ENCODE assay signal across 12 mouse cellular contexts in genomic region chr7:80200588-80200945, GRCm38 (mm10). TPM values are rescaled to one million over a fixed set of nuclear protein-coding genes. Genes with fewer than 3 reads are reported as not detected.
DNase-seq lines count a peak whose midpoint lies in the region; ATAC-seq and TF ChIP-seq lines count a peak whose summit lies in the region.
"Had no signal": no experiment of that assay in that cellular context is flagged by ENCODE, and none has a peak within 500 bp of the region (broad histone marks: within the 10 kb centered on the region; RNA-seq: fewer than 3 reads in every experiment).

No protein-coding gene starts in this region.

- H3K36me3 ChIP-seq in forebrain, embryonic 15.5 days: no peaks in the 10 kb centered on the region
- 0 out of 2 replicates have a peak, but pooled peaks cover 3% of the 10 kb centered on the region for H3K36me3 ChIP-seq in forebrain, embryonic 12.5 days (replicated peaks)
- peaks cover 4% of the 10 kb centered on the region for H3K36me3 ChIP-seq in spleen, adult 2 months (ENCODE audit: control insufficient read depth, insufficient read depth, low read length)
- peaks cover 22% of the 10 kb centered on the region; the same call in 1 of the 2 replicates for H3K36me3 ChIP-seq in midbrain, embryonic 10.5 days
- no peaks in the 10 kb centered on the region for H3K36me3 ChIP-seq in stomach, postnatal 0 days (ENCODE audit: control insufficient read depth, insufficient read depth, low read length)

- ATAC-seq in forebrain, embryonic 15.5 days (replicated peaks): no peak
- ATAC-seq in forebrain, embryonic 12.5 days (ENCODE audit: low FRiP score): no peak
- ATAC-seq in stomach, postnatal 0 days (ENCODE audit: low FRiP score, low TSS enrichment): no peak

- H3K4me3 ChIP-seq in forebrain, embryonic 15.5 days: no peak overlapping the region
- no peak overlapping the region for H3K4me3 ChIP-seq in forebrain, embryonic 12.5 days (replicated peaks)
- H3K4me3 ChIP-seq in spleen, adult 2 months (ENCODE audit: extremely low read depth, insufficient read depth, insufficient read length): peak overlapping the region; percentile 91
- peak overlapping the region; percentile 21; the same call in 1 of the 2 replicates for H3K4me3 ChIP-seq in midbrain, embryonic 10.5 days
- H3K4me3 ChIP-seq in stomach, postnatal 0 days (ENCODE audit: low read depth, low read length): no peak overlapping the region

- H3K4me1 ChIP-seq in forebrain, embryonic 15.5 days: peaks cover 72% of the 10 kb centered on the region
- H3K4me1 ChIP-seq in forebrain, embryonic 12.5 days: peaks cover 72% of the 10 kb centered on the region
- H3K4me1 ChIP-seq in spleen, adult 2 months (ENCODE audit: control insufficient read depth, insufficient read depth, insufficient read length): peaks cover 57% of the 10 kb centered on the region
- H3K4me1 ChIP-seq in midbrain, embryonic 10.5 days: peaks cover 84% of the 10 kb centered on the region
- peaks cover 8% of the 10 kb centered on the region for H3K4me1 ChIP-seq in stomach, postnatal 0 days (replicated peaks; ENCODE audit: control insufficient read depth, insufficient read depth)

- TF ChIP-seq CTCF in spleen, adult 2 months (IDR thresholded peaks at IDR 0.05; ENCODE audit: extremely low read depth, insufficient read depth, insufficient read length, insufficient replicate concordance): no peak
- peak; percentile 37 for TF ChIP-seq CTCF in stomach, postnatal 0 days (IDR thresholded peaks at IDR 0.05; ENCODE audit: low read depth)

- 87% methylated on average over 6 of the region's 6 CpGs for WGBS in forebrain, embryonic 15.5 days
- WGBS in forebrain, embryonic 12.5 days: 89% methylated on average over 6 of the region's 6 CpGs
- 70% methylated on average over 6 of the region's 6 CpGs for WGBS in spleen, adult 2 months
- 92% methylated on average over 6 of the region's 6 CpGs for WGBS in midbrain, embryonic 10.5 days
- WGBS in stomach, postnatal 0 days: 80% methylated on average over 6 of the region's 6 CpGs

- no peak for TF ChIP-seq EP300 in stomach, postnatal 0 days (optimal IDR thresholded peaks at IDR 0.05)

- no peaks in the 10 kb centered on the region for H3K9me3 ChIP-seq in forebrain, embryonic 15.5 days
- no peaks in the 10 kb centered on the region for H3K9me3 ChIP-seq in forebrain, embryonic 12.5 days
- H3K9me3 ChIP-seq in midbrain, embryonic 10.5 days (replicated peaks): no peaks in the 10 kb centered on the region
- H3K9me3 ChIP-seq in stomach, postnatal 0 days (ENCODE audit: control insufficient read depth, low read length): no peaks in the 10 kb centered on the region

- H3K27ac ChIP-seq in forebrain, embryonic 15.5 days (replicated peaks): no peak overlapping the region
- no peak overlapping the region for H3K27ac ChIP-seq in forebrain, embryonic 12.5 days
- peak overlapping the region; percentile 96 for H3K27ac ChIP-seq in spleen, adult 2 months (ENCODE audit: insufficient read depth, low read length)
- no peak overlapping the region for H3K27ac ChIP-seq in midbrain, embryonic 10.5 days (replicated peaks)
- 0 out of 2 replicates have a peak overlapping the region, but pooled peaks have one; percentile 46 for H3K27ac ChIP-seq in stomach, postnatal 0 days (replicated peaks)

- intact Hi-C loops in left cerebral cortex, postnatal 36 days (cut with DNase I): no loop called here
- intact Hi-C loops in left cerebral cortex, postnatal 14 days (cut with DNase I): no loop called here

- DNase-seq in spleen, adult 2 months (ENCODE audit: low read depth in 1 of 2, low spot score in 2 of 2): no peak
- DNase-seq in spleen, postnatal 36 days (ENCODE audit: low spot score in 2 of 2): no peak
- no peak for DNase-seq in midbrain, embryonic 10.5 days (ENCODE audit: low spot score)
- no peak for DNase-seq in stomach, postnatal 0 days (ENCODE audit: low spot score)
- DNase-seq in left cerebral cortex, postnatal 36 days (ENCODE audit: low spot score in 2 of 2): no peak
- DNase-seq in left cerebral cortex, postnatal 14 days (ENCODE audit: low spot score in 2 of 2): no peak
- DNase-seq: cerebellum, adult 9-10 months; kidney, postnatal 10 days; right cerebral cortex, postnatal 14 days had no signal

- TF ChIP-seq POLR2A in spleen, adult 2 months (IDR thresholded peaks at IDR 0.05; ENCODE audit: low read depth, low read length): no peak

- 0 out of 2 replicates have a peak overlapping the region, but pooled peaks have one; percentile 86 for H3K4me2 ChIP-seq in forebrain, embryonic 15.5 days (replicated peaks)
- no peak overlapping the region for H3K4me2 ChIP-seq in forebrain, embryonic 12.5 days
- H3K4me2 ChIP-seq in stomach, postnatal 0 days (replicated peaks; ENCODE audit: low read depth): peak overlapping the region; percentile 88; the same call in 1 of the 2 replicates
- H3K4me2 ChIP-seq: heart, embryonic 11.5 days had no signal

- no peak overlapping the region for H3K9ac ChIP-seq in forebrain, embryonic 15.5 days (replicated peaks)
- no peak overlapping the region for H3K9ac ChIP-seq in forebrain, embryonic 12.5 days
- no peak overlapping the region for H3K9ac ChIP-seq in stomach, postnatal 0 days (ENCODE audit: low read length)

- no peaks in the 10 kb centered on the region for H3K27me3 ChIP-seq in forebrain, embryonic 15.5 days
- no peaks in the 10 kb centered on the region for H3K27me3 ChIP-seq in forebrain, embryonic 12.5 days
- no peaks in the 10 kb centered on the region for H3K27me3 ChIP-seq in spleen, adult 2 months (ENCODE audit: control insufficient read depth, insufficient read depth, low read length)
- no peaks in the 10 kb centered on the region for H3K27me3 ChIP-seq in midbrain, embryonic 10.5 days (ENCODE audit: low read depth, poor library complexity, severe bottlenecking)
- H3K27me3 ChIP-seq in stomach, postnatal 0 days (ENCODE audit: control insufficient read depth, insufficient read depth, low read length): no peaks in the 10 kb centered on the region

RNA-seq across cellular contexts. Expression of gene Sema4b, which starts 13.9 kb away (rescaled TPM):
- polyA plus RNA-seq in forebrain, embryonic 15.5 days (2015; fragmentation: Nextera tagmentation; extraction: Ambion mirVana): 22.7 and 24.7 TPM in 2 replicates
- 16.7 and 19.4 TPM in 2 replicates for polyA plus RNA-seq in forebrain, embryonic 12.5 days (2016; fragmentation: Nextera tagmentation; extraction: Ambion mirVana)
- polyA plus RNA-seq in spleen, adult 2 months (2012; rRNA removed): 69.5 and 81.3 TPM in 2 replicates
- 12.6 and 16.5 TPM in 2 replicates for polyA plus RNA-seq in midbrain, embryonic 10.5 days (2016; fragmentation: Nextera tagmentation; extraction: Ambion mirVana)
- polyA plus RNA-seq in stomach, postnatal 0 days (2015; fragmentation: Nextera tagmentation; extraction: Ambion mirVana): 19.4 and 19.9 TPM in 2 replicates
- 10 to 100 TPM; 16.9 to 19.1 TPM for total RNA-seq in left cerebral cortex, postnatal 36 days (2021)
- total RNA-seq in left cerebral cortex, postnatal 14 days (2021): 10 to 100 TPM; 20.0 to 20.7 TPM

RNA-seq across cellular contexts. Expression of gene Cib1, which starts 32.0 kb away (rescaled TPM):
- polyA plus RNA-seq in forebrain, embryonic 15.5 days (2015; fragmentation: Nextera tagmentation; extraction: Ambion mirVana): 31.6 and 32.7 TPM in 2 replicates
- polyA plus RNA-seq in forebrain, embryonic 12.5 days (2016; fragmentation: Nextera tagmentation; extraction: Ambion mirVana): 34.7 and 41.6 TPM in 2 replicates
- polyA plus RNA-seq in spleen, adult 2 months (2012; rRNA removed): 117 and 118 TPM in 2 replicates
- polyA plus RNA-seq in midbrain, embryonic 10.5 days (2016; fragmentation: Nextera tagmentation; extraction: Ambion mirVana): 63.3 and 77.6 TPM in 2 replicates
- polyA plus RNA-seq in stomach, postnatal 0 days (2015; fragmentation: Nextera tagmentation; extraction: Ambion mirVana): 187 and 189 TPM in 2 replicates
- total RNA-seq in left cerebral cortex, postnatal 36 days (2021): 10 to 100 TPM; 21.7 to 21.8 TPM
- 10 to 100 TPM; 18.7 to 22.0 TPM for total RNA-seq in left cerebral cortex, postnatal 14 days (2021)

RNA-seq across cellular contexts. Expression of gene Gdpgp1, which starts 32.1 kb away (rescaled TPM):
- polyA plus RNA-seq in forebrain, embryonic 15.5 days (2015; fragmentation: Nextera tagmentation; extraction: Ambion mirVana): 3.6 and 3.9 TPM in 2 replicates
- polyA plus RNA-seq in forebrain, embryonic 12.5 days (2016; fragmentation: Nextera tagmentation; extraction: Ambion mirVana): 4.2 and 4.8 TPM in 2 replicates
- polyA plus RNA-seq in spleen, adult 2 months (2012; rRNA removed): 3.0 and 3.7 TPM in 2 replicates
- polyA plus RNA-seq in midbrain, embryonic 10.5 days (2016; fragmentation: Nextera tagmentation; extraction: Ambion mirVana): 5.6 and 6.3 TPM in 2 replicates
- polyA plus RNA-seq in stomach, postnatal 0 days (2015; fragmentation: Nextera tagmentation; extraction: Ambion mirVana): 2.9 and 3.2 TPM in 2 replicates
- 1 to 10 TPM; 6.0 to 6.6 TPM for total RNA-seq in left cerebral cortex, postnatal 36 days (2021)
- 1 to 10 TPM; 6.6 to 6.7 TPM for total RNA-seq in left cerebral cortex, postnatal 14 days (2021)

RNA-seq across cellular contexts. Expression of gene Ttll13, which starts 45.6 kb away (rescaled TPM):
- 1.0 and 1.1 TPM in 2 replicates for polyA plus RNA-seq in forebrain, embryonic 15.5 days (2015; fragmentation: Nextera tagmentation; extraction: Ambion mirVana)
- polyA plus RNA-seq in forebrain, embryonic 12.5 days (2016; fragmentation: Nextera tagmentation; extraction: Ambion mirVana): 1.1 and 1.3 TPM in 2 replicates
- polyA plus RNA-seq in spleen, adult 2 months (2012; rRNA removed): 0.25 and 0.31 TPM in 2 replicates
- 0.68 and 0.94 TPM in 2 replicates for polyA plus RNA-seq in midbrain, embryonic 10.5 days (2016; fragmentation: Nextera tagmentation; extraction: Ambion mirVana)
- 1.2 TPM in 2 replicates for polyA plus RNA-seq in stomach, postnatal 0 days (2015; fragmentation: Nextera tagmentation; extraction: Ambion mirVana)
- total RNA-seq in left cerebral cortex, postnatal 36 days (2021): 1 to 10 TPM; 1.7 to 1.8 TPM
- 1 to 10 TPM in 1 of 2 experiments, under 1 TPM in 1; 0.95 to 1.2 TPM for total RNA-seq in left cerebral cortex, postnatal 14 days (2021)

Comparison
In these comparisons a context has a peak if more than half of its experiments do, and no peak if none do; other contexts are left out.
1. H3K27ac ChIP-seq: peak in spleen, adult 2 months (single experiment) and stomach, postnatal 0 days (single experiment); none in forebrain, embryonic 15.5 days (single experiment), forebrain, embryonic 12.5 days (single experiment) and midbrain, embryonic 10.5 days (single experiment).
2. H3K4me3 ChIP-seq: peak in spleen, adult 2 months (single experiment) and midbrain, embryonic 10.5 days (single experiment); none in forebrain, embryonic 15.5 days (single experiment), forebrain, embryonic 12.5 days (single experiment) and stomach, postnatal 0 days (single experiment).